Mouse (Mus musculus): ENCODE measurements around the gene Arpp19. TPM values are rescaled to one million over a fixed set of nuclear protein-coding genes. Genes with fewer than 3 reads are reported as not detected.

The Arpp19 gene
- total RNA-seq, 1 experiment from 2014 or later: 187 TPM

DNA sequence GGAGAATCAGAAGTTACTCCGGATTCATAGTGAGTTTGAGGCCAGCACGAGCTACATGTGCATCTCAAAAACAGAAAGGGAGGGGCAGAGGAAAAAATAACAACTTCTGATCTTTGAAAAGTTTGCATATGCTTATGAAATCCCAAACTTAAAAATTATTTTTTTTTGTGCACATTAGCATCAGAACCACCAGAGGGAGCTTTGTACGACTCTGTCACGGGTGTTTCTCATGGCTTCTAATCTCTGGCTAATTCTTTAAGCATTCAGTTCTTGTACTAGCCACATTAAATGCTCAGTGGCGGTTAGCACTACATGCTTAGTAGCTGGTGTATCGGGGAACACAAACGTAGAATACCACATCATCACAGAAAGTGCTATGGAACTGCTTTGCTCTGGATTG is 4.3 kb upstream of the Arpp19 start:
- ATAC-seq (replicated peaks; ENCODE audit: insufficient number of reproducible peaks, low FRiP score, low TSS enrichment, poor library complexity, severe bottlenecking): no peak

GRCm38 (mm10) chr9:75034691-75035090 is 2.7 kb upstream of the Arpp19 start:
- no peak for ATAC-seq (replicated peaks; ENCODE audit: insufficient number of reproducible peaks, low FRiP score, low TSS enrichment, poor library complexity, severe bottlenecking)

DNA sequence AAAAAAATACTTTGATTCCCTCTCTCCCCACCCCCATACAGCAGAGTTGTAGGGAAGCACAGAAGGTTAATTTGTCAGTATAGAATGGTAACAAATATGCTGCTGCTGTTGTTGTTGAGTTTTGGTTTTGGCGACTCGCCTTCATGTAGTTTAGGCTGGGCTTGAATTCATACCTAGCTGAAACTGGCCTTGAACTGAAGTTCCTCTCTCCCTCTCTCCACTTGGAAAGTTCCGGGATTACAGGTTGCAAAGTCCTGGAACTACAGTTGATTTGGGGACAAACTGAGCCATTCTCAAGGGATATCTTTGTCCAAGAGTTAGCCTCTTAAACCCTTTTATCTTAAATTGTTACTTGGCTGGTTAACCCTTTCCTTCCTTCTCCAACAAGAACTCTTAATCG is 1.5 kb upstream of the Arpp19 start:
- no peak for ATAC-seq (replicated peaks; ENCODE audit: insufficient number of reproducible peaks, low FRiP score, low TSS enrichment, poor library complexity, severe bottlenecking)

- ATAC-seq (replicated peaks; ENCODE audit: insufficient number of reproducible peaks, low FRiP score, low TSS enrichment, poor library complexity, severe bottlenecking): no peak
Observed at GRCm38 (mm10) chr9:75038357-75038688, 909 bp downstream of the Arpp19 start.

- no peak for ATAC-seq (replicated peaks; ENCODE audit: insufficient number of reproducible peaks, low FRiP score, low TSS enrichment, poor library complexity, severe bottlenecking)
Observed at GRCm38 (mm10) chr9:75040566-75040965, 3.2 kb downstream of the Arpp19 start.

DNA sequence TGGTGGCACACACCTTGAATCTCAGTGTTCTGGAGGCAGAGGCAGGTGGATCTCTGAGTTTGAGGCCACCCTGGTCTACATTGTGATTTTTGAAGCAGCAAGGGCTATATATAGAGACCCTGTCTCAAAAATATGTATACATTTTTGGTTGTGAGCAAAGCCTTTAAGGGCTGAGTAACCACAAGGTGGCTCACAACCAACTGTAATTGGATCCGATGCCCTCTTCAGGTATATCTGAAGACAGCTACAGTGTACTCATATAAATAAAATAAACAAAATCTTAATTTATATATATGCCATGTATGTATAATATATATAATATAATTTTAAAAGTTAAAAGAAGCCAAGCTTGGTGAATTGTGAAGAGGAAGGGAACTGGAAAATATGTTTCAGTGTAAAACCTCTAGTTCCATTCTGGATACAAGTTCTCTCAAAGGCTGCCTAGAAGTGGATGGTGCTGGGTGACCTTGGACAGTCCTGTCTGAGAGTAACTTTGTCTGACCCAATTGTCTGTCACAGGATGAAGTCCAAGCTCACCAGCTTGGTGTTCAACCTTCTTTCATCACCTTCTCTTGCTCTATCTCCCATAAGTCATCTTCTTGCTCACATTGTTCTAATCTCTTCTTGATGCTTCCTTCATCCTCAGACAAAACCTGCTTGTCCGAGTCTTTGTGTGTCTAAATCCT is 4.6 kb downstream of the Arpp19 start:
- ATAC-seq (replicated peaks; ENCODE audit: insufficient number of reproducible peaks, low FRiP score, low TSS enrichment, poor library complexity, severe bottlenecking): no peak

DNA sequence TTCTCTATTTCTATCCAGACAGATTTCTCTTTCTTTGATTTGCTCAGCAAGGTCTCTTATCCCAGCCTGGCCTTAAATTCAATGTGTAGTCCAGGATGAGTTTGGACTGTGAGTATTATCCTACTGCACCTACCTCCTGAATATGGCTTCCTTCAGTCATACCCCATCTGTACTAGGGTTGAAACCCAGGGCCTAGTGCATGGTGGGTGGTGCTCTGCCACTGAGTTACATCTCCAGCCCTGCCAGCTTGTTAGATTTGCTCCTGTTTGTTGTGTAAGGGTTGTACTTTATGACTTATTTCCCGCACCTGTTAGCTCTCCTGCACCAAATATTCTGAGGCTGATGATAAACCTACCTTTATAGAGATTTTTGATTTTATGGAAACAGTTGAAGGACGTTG is 5.8 kb downstream of the Arpp19 start:
- no peak for ATAC-seq (replicated peaks; ENCODE audit: insufficient number of reproducible peaks, low FRiP score, low TSS enrichment, poor library complexity, severe bottlenecking)

GRCm38 (mm10) chr9:75047079-75047478 is 9.7 kb downstream of the Arpp19 start:
- ATAC-seq (replicated peaks; ENCODE audit: insufficient number of reproducible peaks, low FRiP score, low TSS enrichment, poor library complexity, severe bottlenecking): no peak

DNA sequence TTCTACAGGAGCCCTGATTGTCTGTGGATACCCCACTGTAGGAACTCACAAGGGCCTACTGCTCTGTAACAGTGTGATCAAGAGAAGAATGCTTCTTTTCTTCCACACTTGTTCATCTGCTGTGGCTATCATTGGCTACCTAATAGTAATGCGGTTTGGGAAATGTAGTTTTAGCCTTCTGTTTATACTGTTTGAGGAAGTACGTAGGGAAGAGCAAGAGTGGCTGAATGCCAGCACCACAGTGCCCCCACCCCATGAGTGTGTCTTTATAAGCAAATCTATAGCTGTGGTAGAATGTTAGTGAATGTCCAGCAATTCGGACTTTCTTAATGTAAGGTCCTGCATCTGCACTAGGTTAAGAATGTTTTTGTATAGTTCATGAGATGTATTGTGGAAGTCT is 11.7 kb downstream of the Arpp19 start:
- ATAC-seq (replicated peaks; ENCODE audit: insufficient number of reproducible peaks, low FRiP score, low TSS enrichment, poor library complexity, severe bottlenecking): peak; percentile 63; the same call in 1 of the 2 replicates

GRCm38 (mm10) chr9:75050003-75050402 is 12.6 kb downstream of the Arpp19 start:
- peak; percentile 81 for ATAC-seq (replicated peaks; ENCODE audit: insufficient number of reproducible peaks, low FRiP score, low TSS enrichment, poor library complexity, severe bottlenecking)

GRCm38 (mm10) chr9:75051841-75052240 is 14.4 kb downstream of the Arpp19 start:
- no peak for ATAC-seq (replicated peaks; ENCODE audit: insufficient number of reproducible peaks, low FRiP score, low TSS enrichment, poor library complexity, severe bottlenecking)

DNA sequence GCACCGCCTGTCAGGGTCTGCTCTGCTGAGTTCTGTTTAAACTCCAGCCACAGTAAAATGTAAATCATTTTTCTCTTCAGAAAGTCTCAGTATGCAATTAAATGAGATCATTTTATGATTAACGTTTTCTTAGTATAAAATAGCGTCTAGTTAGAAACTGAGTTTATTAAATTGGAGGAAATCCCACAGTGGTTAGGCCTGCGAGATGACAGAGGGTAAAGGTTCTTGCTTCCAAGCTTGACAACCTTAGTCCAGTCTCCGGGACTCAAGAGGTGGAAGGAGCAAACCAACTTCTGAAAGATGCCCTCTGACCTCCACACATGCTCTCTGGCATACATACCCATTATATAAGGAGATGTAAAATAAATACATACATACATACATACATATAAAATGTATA is 17.6 kb downstream of the Arpp19 start:
- no peak for ATAC-seq (replicated peaks; ENCODE audit: insufficient number of reproducible peaks, low FRiP score, low TSS enrichment, poor library complexity, severe bottlenecking)

GRCm38 (mm10) chr9:75064678-75065331 is 27.4 kb downstream of the Arpp19 start:
- ATAC-seq (replicated peaks; ENCODE audit: insufficient number of reproducible peaks, low FRiP score, low TSS enrichment, poor library complexity, severe bottlenecking): no peak

DNA sequence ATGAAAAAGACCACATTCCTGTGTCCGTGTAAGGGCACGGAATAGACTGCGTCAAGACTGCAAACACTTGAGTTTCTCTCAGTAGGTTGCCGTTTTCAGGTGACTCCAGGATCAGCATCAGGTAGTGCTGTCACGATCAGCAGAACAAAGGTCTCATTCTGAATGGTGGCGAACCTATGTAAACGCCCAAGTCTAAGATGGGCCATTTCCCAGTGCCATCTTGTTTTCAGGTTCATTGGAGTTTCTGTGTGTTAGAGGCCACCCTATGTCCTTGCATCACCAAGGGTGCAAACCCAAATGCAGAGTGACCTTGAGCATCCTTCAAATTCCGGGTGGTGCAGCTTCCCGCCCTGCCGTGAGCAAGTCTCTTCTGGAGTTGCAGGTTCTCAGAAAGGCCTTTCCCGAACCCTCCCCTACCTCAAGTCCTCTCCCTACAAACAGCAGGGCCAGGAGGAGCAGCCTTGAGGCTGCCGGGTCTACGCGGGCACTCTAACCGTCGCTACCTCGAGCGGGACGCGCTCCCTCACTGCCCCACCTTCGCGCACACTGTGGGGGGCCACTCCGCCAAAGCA is 33.1 kb downstream of the Arpp19 start, which contains the start of gene Myo5a:
Myo5a (plus strand) TSS at position 559 of the 572 bp plus-strand sequence.
- 0 out of 2 replicates have a peak, but pooled peaks have one; percentile 15 for ATAC-seq (replicated peaks; ENCODE audit: insufficient number of reproducible peaks, low FRiP score, low TSS enrichment, poor library complexity, severe bottlenecking)

DNA sequence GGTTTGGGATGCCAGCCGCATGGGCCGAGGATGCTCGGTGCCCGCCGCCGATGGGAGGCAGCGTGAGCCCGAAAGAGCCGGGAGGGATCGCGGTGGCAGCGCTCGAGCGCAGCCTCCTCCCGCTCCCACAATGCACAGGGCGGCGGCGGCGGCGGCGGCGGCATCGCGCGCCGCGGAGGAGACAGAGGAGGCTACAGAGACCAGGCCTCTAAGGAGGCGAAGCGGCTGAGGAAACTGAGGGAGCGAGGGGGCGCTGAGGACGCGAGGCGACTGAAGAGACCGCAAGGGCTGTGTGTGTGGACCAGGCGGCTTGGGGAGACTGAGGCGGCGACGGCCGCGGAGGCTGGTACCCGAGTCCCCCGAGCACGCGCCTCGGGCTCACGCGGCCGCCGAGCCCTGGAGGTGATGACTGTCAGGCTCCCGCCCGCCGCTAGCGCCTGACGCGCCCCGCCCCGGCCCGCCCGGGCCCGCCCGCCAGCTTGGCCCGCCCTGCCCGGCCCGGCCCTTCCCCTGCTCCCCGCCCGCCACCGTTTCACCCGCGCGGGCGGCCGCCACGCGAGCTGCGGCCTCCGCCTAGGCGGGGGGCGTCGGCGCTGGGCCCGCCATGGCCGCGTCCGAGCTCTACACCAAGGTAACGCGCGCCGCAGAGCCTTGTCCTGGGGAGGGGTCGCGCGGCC is 33.8 kb downstream of the Arpp19 start:
- ATAC-seq (replicated peaks; ENCODE audit: insufficient number of reproducible peaks, low FRiP score, low TSS enrichment, poor library complexity, severe bottlenecking): peak; percentile 53

GRCm38 (mm10) chr9:75071706-75072192 is 34.3 kb downstream of the Arpp19 start:
- ATAC-seq (replicated peaks; ENCODE audit: insufficient number of reproducible peaks, low FRiP score, low TSS enrichment, poor library complexity, severe bottlenecking): peak; percentile 64

GRCm38 (mm10) chr9:75072361-75072760 is 34.9 kb downstream of the Arpp19 start:
- ATAC-seq (replicated peaks; ENCODE audit: insufficient number of reproducible peaks, low FRiP score, low TSS enrichment, poor library complexity, severe bottlenecking): no peak

- ATAC-seq (replicated peaks; ENCODE audit: insufficient number of reproducible peaks, low FRiP score, low TSS enrichment, poor library complexity, severe bottlenecking): no peak
Observed at GRCm38 (mm10) chr9:75077191-75077590, 39.8 kb downstream of the Arpp19 start.

GRCm38 (mm10) chr9:75085242-75085824 is 47.9 kb downstream of the Arpp19 start:
- ATAC-seq (replicated peaks; ENCODE audit: insufficient number of reproducible peaks, low FRiP score, low TSS enrichment, poor library complexity, severe bottlenecking): no peak

Data from monocyte, adult 5-6 weeks (primary cell).